Mouse (Mus musculus): ENCODE measurements at regions not wholly inside any gene's neighbourhood (a gene's known extent, or its start where the extent isn't known, plus 50 kb on each side); places are given as distances from the start of the nearest gene placed in this dataset.

GRCm38 (mm10) chr7:135794679-135795078 is 78.5 kb upstream of the Mki67 start:
- TF ChIP-seq GATA1 (IDR thresholded peaks at IDR 0.05; ENCODE audit: low read length) (no peak), TAL1 (IDR thresholded peaks at IDR 0.05; ENCODE audit: low read length) (no peak)
